Mouse (Mus musculus): ENCODE measurements at regions not wholly inside any gene's neighbourhood (a gene's known extent, or its start where the extent isn't known, plus 50 kb on each side); places are given as distances from the start of the nearest gene placed in this dataset.

DNA sequence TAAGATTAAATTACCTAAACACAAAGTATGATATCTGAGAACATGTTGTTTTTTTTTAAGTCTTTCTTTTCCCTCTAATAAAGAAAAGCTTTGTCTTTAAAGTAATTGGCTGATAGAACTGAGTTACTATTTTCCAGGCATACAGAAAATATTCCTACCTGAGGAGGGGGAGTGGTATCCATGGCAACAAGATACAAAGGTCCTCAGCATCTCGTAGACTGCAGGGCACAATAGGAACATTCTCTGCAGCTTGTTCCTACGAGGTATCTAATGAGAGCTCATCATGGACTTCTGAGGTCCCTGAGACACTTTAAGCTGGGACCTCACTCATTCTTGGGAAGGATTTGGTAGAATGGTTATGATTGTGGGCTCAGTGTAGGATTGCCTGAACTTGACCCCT lies 225.5 kb upstream of the Cdh4 start:
- no peak overlapping the region for H3K4me3 ChIP-seq (replicated peaks)
- no peak overlapping the region for H3K27ac ChIP-seq

GRCm38 (mm10) chr2:179228096-179228495 lies 214.1 kb upstream of the Cdh4 start:
- 67% methylated on average over 7 of the region's 7 CpGs for WGBS
- H3K27me3 ChIP-seq (replicated peaks) = no peaks in the 10 kb centered on the region

More for the DNA sequence above, 225.5 kb upstream of the Cdh4 start:
- no peaks in the 10 kb centered on the region for H3K36me3 ChIP-seq
- ATAC-seq = no peak
- 55% methylated on average over 2 of the region's 2 CpGs for WGBS
- no peak overlapping the region for H3K4me2 ChIP-seq (replicated peaks)
- no peak overlapping the region for H3K9ac ChIP-seq
- no peaks in the 10 kb centered on the region; the same call in 1 of the 2 replicates for H3K27me3 ChIP-seq (replicated peaks)
- no peaks in the 10 kb centered on the region for H3K9me3 ChIP-seq
- no peaks in the 10 kb centered on the region for H3K4me1 ChIP-seq (replicated peaks)

GRCm38 (mm10) chr2:179231708-179232354 lies 210.4 kb upstream of the Cdh4 start:
- WGBS = 74% methylated on average over 6 of the region's 6 CpGs
- Histone ChIP-seq H3K9me3 (no peaks in the 10 kb centered on the region), H3K36me3 (no peaks in the 10 kb centered on the region), H3K27me3 (replicated peaks) (no peaks in the 10 kb centered on the region), H3K4me3 (replicated peaks) (no peak overlapping the region), H3K4me1 (replicated peaks) (no peaks in the 10 kb centered on the region), H3K4me2 (replicated peaks) (no peak overlapping the region), H3K27ac (no peak overlapping the region), H3K9ac (no peak overlapping the region)
- ATAC-seq = no peak

More at GRCm38 (mm10) chr2:179228096-179228495, 214.1 kb upstream of the Cdh4 start:
- Histone ChIP-seq H3K9ac (no peak overlapping the region), H3K36me3 (no peaks in the 10 kb centered on the region), H3K9me3 (no peaks in the 10 kb centered on the region), H3K4me2 (replicated peaks) (no peak overlapping the region), H3K4me3 (replicated peaks) (no peak overlapping the region), H3K4me1 (replicated peaks) (no peaks in the 10 kb centered on the region), H3K27ac (no peak overlapping the region)
- no peak for ATAC-seq

GRCm38 (mm10) chr2:179238166-179238565 lies 204.1 kb upstream of the Cdh4 start:
- ATAC-seq = no peak
- H3K4me3 ChIP-seq (replicated peaks) = no peak overlapping the region
- no peaks in the 10 kb centered on the region for H3K4me1 ChIP-seq (replicated peaks)
- no peaks in the 10 kb centered on the region for H3K27me3 ChIP-seq (replicated peaks)
- no peaks in the 10 kb centered on the region for H3K36me3 ChIP-seq
- H3K9ac ChIP-seq = no peak overlapping the region
- 69% methylated on average over 11 of the region's 11 CpGs for WGBS
- no peaks in the 10 kb centered on the region for H3K9me3 ChIP-seq
- no peak overlapping the region for H3K4me2 ChIP-seq (replicated peaks)
- H3K27ac ChIP-seq = no peak overlapping the region

GRCm38 (mm10) chr2:179260892-179261291 lies 181.3 kb upstream of the Cdh4 start:
- no peak for ATAC-seq
- Histone ChIP-seq H3K4me3 (replicated peaks) (no peak overlapping the region), H3K9ac (no peak overlapping the region), H3K4me2 (replicated peaks) (no peak overlapping the region), H3K27ac (no peak overlapping the region), H3K36me3 (no peaks in the 10 kb centered on the region), H3K9me3 (no peaks in the 10 kb centered on the region), H3K27me3 (replicated peaks) (no peaks in the 10 kb centered on the region), H3K4me1 (replicated peaks) (no peaks in the 10 kb centered on the region)
- whole genome bisulfite sequencing = 51% methylated on average over 2 of the region's 2 CpGs

- H3K4me1 ChIP-seq (replicated peaks) = no peaks in the 10 kb centered on the region
- no peak overlapping the region for H3K4me3 ChIP-seq (replicated peaks)
- 77% methylated on average over 4 of the region's 4 CpGs for WGBS
- H3K36me3 ChIP-seq = no peaks in the 10 kb centered on the region
- H3K9ac ChIP-seq = no peak overlapping the region
- H3K27ac ChIP-seq = no peak overlapping the region
- H3K4me2 ChIP-seq (replicated peaks) = no peak overlapping the region
- H3K9me3 ChIP-seq = no peaks in the 10 kb centered on the region
- no peaks in the 10 kb centered on the region for H3K27me3 ChIP-seq (replicated peaks)
- no peak for ATAC-seq
Observed at GRCm38 (mm10) chr2:179263888-179264287, 178.3 kb upstream of the Cdh4 start.

DNA sequence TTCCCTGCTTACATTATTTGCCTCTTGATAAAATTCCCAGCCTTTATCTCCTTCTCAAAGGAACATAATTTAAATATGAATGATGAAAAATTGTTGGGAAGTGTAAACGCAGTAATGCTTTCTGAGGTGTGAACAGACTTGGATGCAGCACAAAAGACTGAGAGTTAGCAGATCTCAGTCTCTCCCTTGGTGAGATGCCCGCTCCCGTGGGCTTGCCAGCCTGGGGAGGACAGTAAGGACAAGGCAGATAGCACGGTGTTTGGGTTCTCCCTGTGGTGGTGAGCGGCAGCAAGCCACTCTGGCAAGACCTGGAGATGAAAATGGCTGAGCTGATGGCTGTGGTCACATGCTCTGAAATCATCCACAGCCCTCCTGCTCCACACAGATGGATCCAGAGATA lies 176.8 kb upstream of the Cdh4 start:
- WGBS = 74% methylated on average over 5 of the region's 5 CpGs
- Histone ChIP-seq H3K4me1 (replicated peaks) (no peaks in the 10 kb centered on the region), H3K27me3 (replicated peaks) (no peaks in the 10 kb centered on the region), H3K9me3 (no peaks in the 10 kb centered on the region), H3K9ac (no peak overlapping the region), H3K4me3 (replicated peaks) (no peak overlapping the region), H3K4me2 (replicated peaks) (no peak overlapping the region), H3K36me3 (no peaks in the 10 kb centered on the region), H3K27ac (no peak overlapping the region)
- ATAC-seq = no peak

GRCm38 (mm10) chr2:179277204-179277886 lies 164.9 kb upstream of the Cdh4 start:
- no peaks in the 10 kb centered on the region for H3K27me3 ChIP-seq (replicated peaks)
- ATAC-seq = no peak
- H3K27ac ChIP-seq = no peak overlapping the region
- H3K4me3 ChIP-seq (replicated peaks) = no peak overlapping the region
- H3K36me3 ChIP-seq = no peaks in the 10 kb centered on the region
- no peak overlapping the region for H3K4me2 ChIP-seq (replicated peaks)
- 78% methylated on average over 15 of the region's 15 CpGs for WGBS
- H3K9ac ChIP-seq = no peak overlapping the region
- no peaks in the 10 kb centered on the region for H3K4me1 ChIP-seq (replicated peaks)
- no peaks in the 10 kb centered on the region for H3K9me3 ChIP-seq

DNA sequence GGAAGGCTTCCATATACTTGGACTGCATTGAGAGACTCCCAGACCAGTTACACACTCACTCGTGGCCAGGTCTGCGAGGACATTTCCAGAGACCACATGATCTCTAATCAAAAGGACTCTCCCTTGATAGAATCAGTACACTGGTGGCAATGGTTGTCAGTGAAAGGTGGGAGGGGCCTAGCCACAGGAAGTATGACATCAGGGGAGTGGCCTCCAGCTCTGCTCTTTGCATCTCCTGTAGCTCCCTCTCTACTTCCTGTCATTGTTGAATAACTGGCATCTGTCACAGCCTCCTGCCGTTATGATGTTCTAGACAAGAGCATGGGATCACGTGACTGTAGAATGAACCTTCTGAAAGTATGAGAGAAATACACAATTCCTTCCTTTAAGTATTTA lies 164.3 kb upstream of the Cdh4 start:
- no peaks in the 10 kb centered on the region for H3K27me3 ChIP-seq (replicated peaks)
- no peaks in the 10 kb centered on the region for H3K4me1 ChIP-seq (replicated peaks)
- no peak overlapping the region for H3K27ac ChIP-seq
- H3K9ac ChIP-seq = no peak overlapping the region
- H3K4me2 ChIP-seq (replicated peaks) = no peak overlapping the region
- no peak for ATAC-seq
- 70% methylated on average over 4 of the region's 4 CpGs for WGBS
- no peaks in the 10 kb centered on the region for H3K36me3 ChIP-seq
- no peaks in the 10 kb centered on the region for H3K9me3 ChIP-seq
- H3K4me3 ChIP-seq (replicated peaks) = no peak overlapping the region

DNA sequence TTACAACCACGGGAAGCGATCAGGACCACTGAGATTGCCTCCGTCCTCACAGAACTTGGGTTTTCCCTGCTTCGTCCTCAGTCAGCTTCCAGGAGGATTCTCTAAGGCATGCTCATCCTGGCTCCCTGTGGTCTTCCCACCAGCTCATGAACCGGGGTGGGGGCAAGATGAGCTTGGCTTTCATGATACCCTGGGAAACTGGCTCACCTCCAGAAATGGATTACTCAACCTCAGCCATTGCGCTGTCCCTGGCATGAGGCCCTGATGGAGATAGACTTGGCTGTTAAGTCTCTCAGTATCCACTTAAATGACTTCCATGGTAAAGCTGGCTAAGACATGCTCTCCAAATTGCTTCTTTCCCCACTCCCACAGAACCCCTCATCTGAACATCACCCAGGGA lies 160.0 kb upstream of the Cdh4 start:
- Histone ChIP-seq H3K27ac (no peak overlapping the region), H3K4me3 (replicated peaks) (no peak overlapping the region), H3K36me3 (no peaks in the 10 kb centered on the region), H3K9me3 (no peaks in the 10 kb centered on the region), H3K4me1 (replicated peaks) (no peaks in the 10 kb centered on the region), H3K27me3 (replicated peaks) (no peaks in the 10 kb centered on the region), H3K4me2 (replicated peaks) (no peak overlapping the region), H3K9ac (no peak overlapping the region)
- ATAC-seq = no peak
- WGBS = 85% methylated on average over 6 of the region's 6 CpGs

GRCm38 (mm10) chr2:179290394-179290793 lies 151.8 kb upstream of the Cdh4 start:
- H3K4me3 ChIP-seq (replicated peaks) = no peak overlapping the region
- H3K27ac ChIP-seq = no peak overlapping the region
- no peaks in the 10 kb centered on the region for H3K36me3 ChIP-seq
- 25% methylated on average over 5 of the region's 5 CpGs for WGBS
- ATAC-seq = no peak
- H3K4me1 ChIP-seq (replicated peaks) = no peaks in the 10 kb centered on the region
- no peaks in the 10 kb centered on the region for H3K9me3 ChIP-seq
- H3K9ac ChIP-seq = no peak overlapping the region
- no peak overlapping the region for H3K4me2 ChIP-seq (replicated peaks)
- no peaks in the 10 kb centered on the region for H3K27me3 ChIP-seq (replicated peaks)

DNA sequence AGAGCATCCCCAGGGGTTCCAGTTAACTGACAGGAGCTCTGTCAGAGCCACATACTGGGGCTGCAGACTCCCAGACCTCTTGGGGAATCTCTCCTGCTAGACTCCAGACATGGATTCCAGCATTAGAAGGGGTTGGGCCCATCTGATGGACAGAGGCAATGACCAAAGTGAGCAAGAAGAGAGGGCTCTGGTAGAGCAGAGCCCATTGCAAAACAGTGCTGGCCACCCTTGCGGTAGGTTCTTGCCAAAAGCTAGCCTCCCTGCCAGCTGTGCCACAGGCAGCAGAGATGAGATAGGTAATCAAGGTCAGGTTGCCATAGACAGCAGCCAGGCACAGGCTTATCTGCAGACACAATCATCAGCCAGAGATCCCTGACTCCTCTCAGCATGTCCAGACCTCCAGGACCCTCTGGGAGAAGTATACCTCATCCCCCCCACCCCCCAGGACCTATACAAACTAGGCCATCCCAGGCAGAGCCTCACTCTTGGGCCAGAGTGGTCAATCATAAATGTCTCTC lies 151.1 kb upstream of the Cdh4 start:
- no peak for ATAC-seq
- Histone ChIP-seq H3K4me3 (replicated peaks) (no peak overlapping the region), H3K9ac (no peak overlapping the region), H3K27ac (no peak overlapping the region), H3K36me3 (no peaks in the 10 kb centered on the region), H3K9me3 (no peaks in the 10 kb centered on the region), H3K27me3 (replicated peaks) (no peaks in the 10 kb centered on the region), H3K4me1 (replicated peaks) (no peaks in the 10 kb centered on the region), H3K4me2 (replicated peaks) (no peak overlapping the region)
- WGBS = 90% methylated on average over 1 of the region's 1 CpGs

- no peaks in the 10 kb centered on the region for H3K36me3 ChIP-seq
- no peak overlapping the region for H3K4me3 ChIP-seq (replicated peaks)
- no peaks in the 10 kb centered on the region for H3K4me1 ChIP-seq (replicated peaks)
- no peaks in the 10 kb centered on the region for H3K9me3 ChIP-seq
- H3K4me2 ChIP-seq (replicated peaks) = no peak overlapping the region
- ATAC-seq = no peak
- no peaks in the 10 kb centered on the region for H3K27me3 ChIP-seq (replicated peaks)
- 68% methylated on average over 8 of the region's 8 CpGs for WGBS
- no peak overlapping the region for H3K27ac ChIP-seq
- H3K9ac ChIP-seq = no peak overlapping the region
Observed at GRCm38 (mm10) chr2:179291958-179292357, 150.3 kb upstream of the Cdh4 start.
